In the genomic region with DNA sequence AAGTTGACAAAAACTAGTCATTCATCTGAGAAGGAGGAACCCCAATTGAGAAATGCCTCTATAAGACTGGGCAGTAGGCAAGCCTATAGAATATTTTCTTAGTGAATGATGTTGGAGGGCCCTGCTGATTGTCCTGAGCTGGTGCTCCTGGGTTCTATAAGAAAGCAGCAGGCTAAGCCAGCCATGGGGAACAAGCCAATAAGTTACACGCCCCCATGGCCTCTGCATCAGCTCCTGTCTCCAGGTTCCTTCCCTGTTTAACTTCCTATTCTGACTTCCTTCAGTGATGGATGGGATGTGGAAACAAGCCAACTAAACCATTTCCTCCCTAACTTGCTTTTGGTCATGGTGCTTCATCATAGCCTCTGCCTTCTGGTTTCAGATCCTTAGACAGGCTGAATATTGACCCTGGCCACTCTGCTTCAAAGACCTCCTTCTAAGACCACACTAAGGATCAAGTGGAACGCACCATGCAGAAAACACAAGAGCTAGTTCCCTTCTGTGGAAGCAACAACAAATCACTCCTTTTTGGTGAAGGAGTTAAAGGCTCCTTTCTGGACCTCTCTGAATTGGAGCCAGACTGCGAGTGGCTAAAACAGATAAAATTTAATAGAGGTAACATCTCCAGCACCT, we compare ENCODE assay signal across 15 mouse cellular contexts.
DNase-seq lines count a peak whose midpoint lies in the region; ATAC-seq and TF ChIP-seq lines count a peak whose summit lies in the region.
"Had no signal": no experiment of that assay in that cellular context is flagged by ENCODE, and none has a peak within 500 bp of the region (broad histone marks: within the 10 kb centered on the region; RNA-seq: fewer than 3 reads in every experiment).

No protein-coding gene starts in this region.

- intact Hi-C loops in gastrocnemius, adult 2 months (cut with DNase I) = no loop called here

- TF ChIP-seq CTCF in gastrocnemius, adult 2 months (IDR thresholded peaks at IDR 0.05) = no peak
- TF ChIP-seq CTCF in lung, embryonic 14.5 days (IDR thresholded peaks at IDR 0.05; ENCODE audit: low read depth) = no peak
- TF ChIP-seq CTCF in lung, adult 2 months (IDR thresholded peaks at IDR 0.05; ENCODE audit: insufficient read depth, low read length) = no peak
- no peak for TF ChIP-seq CTCF in kidney, postnatal 0 days (IDR thresholded peaks at IDR 0.05; ENCODE audit: low read depth)

- WGBS in lung, embryonic 14.5 days = 58% methylated on average over 3 of the region's 3 CpGs
- 59% methylated on average over 3 of the region's 3 CpGs for WGBS in lung, adult 2 months
- WGBS in kidney, postnatal 0 days = 41% methylated on average over 3 of the region's 3 CpGs

- no peaks in the 10 kb centered on the region for H3K27me3 ChIP-seq in lung, embryonic 14.5 days (ENCODE audit: insufficient read depth, low read length)
- H3K27me3 ChIP-seq in kidney, postnatal 0 days (ENCODE audit: insufficient read depth, low read length) = no peaks in the 10 kb centered on the region
- H3K27me3 ChIP-seq: liver, embryonic 13.5 days had no signal

- H3K4me3 ChIP-seq in gastrocnemius, adult 2 months = no peak overlapping the region
- no peak overlapping the region for H3K4me3 ChIP-seq in lung, embryonic 14.5 days (ENCODE audit: low read depth, low read length)
- no peak overlapping the region for H3K4me3 ChIP-seq in lung, adult 2 months (replicated peaks; ENCODE audit: extremely low read depth, low read depth, low read length)
- no peak overlapping the region for H3K4me3 ChIP-seq in kidney, postnatal 0 days (replicated peaks; ENCODE audit: low read depth, low read length)
- H3K4me3 ChIP-seq: layer of hippocampus, adult 2 months; liver, embryonic 13.5 days had no signal

- H3K4me2 ChIP-seq in lung, embryonic 14.5 days = no peak overlapping the region
- H3K4me2 ChIP-seq in kidney, postnatal 0 days (ENCODE audit: low read length) = no peak overlapping the region
- H3K4me2 ChIP-seq: liver, embryonic 13.5 days had no signal

- H3K27ac ChIP-seq in gastrocnemius, adult 2 months = peak overlapping the region; percentile 46; the same call in 1 of the 2 replicates
- no peak overlapping the region; the same call in 1 of the 2 replicates for H3K27ac ChIP-seq in lung, embryonic 14.5 days (ENCODE audit: low read depth)
- H3K27ac ChIP-seq in kidney, postnatal 0 days = no peak overlapping the region
- H3K27ac ChIP-seq: layer of hippocampus, adult 2 months; liver, embryonic 13.5 days had no signal

- TF ChIP-seq POLR2A in lung, adult 2 months (IDR thresholded peaks at IDR 0.05; ENCODE audit: borderline replicate concordance, extremely low read depth, low read depth, low read length) = no peak

- no peak overlapping the region for H3K9ac ChIP-seq in lung, embryonic 14.5 days
- H3K9ac ChIP-seq in kidney, postnatal 0 days (ENCODE audit: low read depth, low read length) = no peak overlapping the region
- H3K9ac ChIP-seq: liver, embryonic 13.5 days had no signal

- no peaks in the 10 kb centered on the region for H3K36me3 ChIP-seq in lung, embryonic 14.5 days (ENCODE audit: insufficient read depth)
- no peaks in the 10 kb centered on the region for H3K36me3 ChIP-seq in kidney, postnatal 0 days (ENCODE audit: insufficient read depth, low read length)
- H3K36me3 ChIP-seq: liver, embryonic 13.5 days had no signal

- no peak for DNase-seq in gastrocnemius, adult 2 months
- no peak for DNase-seq in gastrocnemius, postnatal 10 days
- peak; percentile 62 for DNase-seq in lung, embryonic 14.5 days
- no peak for DNase-seq in lung, adult 2 months
- peak; percentile 69 for DNase-seq in kidney, postnatal 0 days (ENCODE audit: low spot score)
- no peak for DNase-seq in spleen, adult 18-20 months
- DNase-seq in cerebellum, adult 18-20 months = no peak
- no peak for DNase-seq in gastrocnemius, adult 18-20 months (ENCODE audit: low spot score)
- DNase-seq: adrenal gland, postnatal 36 days; cerebellum, adult 11 months; heart, postnatal 36 days; liver, embryonic 13.5 days; thymus, postnatal 14 days had no signal

- H3K4me1 ChIP-seq in lung, embryonic 14.5 days (ENCODE audit: insufficient read depth) = no peaks in the 10 kb centered on the region
- H3K4me1 ChIP-seq in lung, adult 2 months (ENCODE audit: control insufficient read depth, insufficient read depth, low read length) = peaks cover 8% of the 10 kb centered on the region
- H3K4me1 ChIP-seq in kidney, postnatal 0 days (replicated peaks; ENCODE audit: insufficient read depth, low read length) = no peaks in the 10 kb centered on the region
- H3K4me1 ChIP-seq: liver, embryonic 13.5 days had no signal

- no peak for ATAC-seq in lung, embryonic 14.5 days (ENCODE audit: insufficient read depth)
- ATAC-seq in kidney, postnatal 0 days (replicated peaks; ENCODE audit: low FRiP score, low read depth) = no peak
- ATAC-seq: inflammation-experienced regulatory T-cells, adult 6 months had no signal

- H3K9me3 ChIP-seq in lung, embryonic 14.5 days (ENCODE audit: low read depth, low read length) = no peaks in the 10 kb centered on the region
- H3K9me3 ChIP-seq in kidney, postnatal 0 days (replicated peaks; ENCODE audit: low read length) = no peaks in the 10 kb centered on the region
- H3K9me3 ChIP-seq: liver, embryonic 13.5 days had no signal

Comparison
In these comparisons a context has a peak if more than half of its experiments do, and no peak if none do; other contexts are left out.
1. DNase-seq: peak in lung, embryonic 14.5 days (single experiment) and kidney, postnatal 0 days (single experiment); none in gastrocnemius, adult 2 months (single experiment), gastrocnemius, postnatal 10 days (single experiment), lung, adult 2 months (single experiment), spleen, adult 18-20 months (0 of 2), cerebellum, adult 18-20 months (0 of 2) and gastrocnemius, adult 18-20 months (single experiment).